Mouse (Mus musculus): Measurements from ENCODE around the gene Pde11a. TPM values are rescaled to one million over a fixed set of nuclear protein-coding genes. Genes with fewer than 3 reads are reported as not detected.

The Pde11a gene
- polyA plus RNA-seq, 1 experiment, result not detected

- 87% methylated on average over 1 of the region's 1 CpGs for WGBS
- H3K27ac ChIP-seq (ENCODE audit: insufficient read depth, low read depth, low read length), result no peak overlapping the region
- H3K4me3 ChIP-seq (ENCODE audit: insufficient read depth, low read depth, low read length), result no peak overlapping the region
- H3K4me1 ChIP-seq (ENCODE audit: control insufficient read depth, insufficient read depth, low read length), result no peaks in the 10 kb centered on the region
- TF ChIP-seq CTCF (IDR thresholded peaks at IDR 0.05; ENCODE audit: insufficient read depth, low read depth, low read length), result no peak
Measured at GRCm38 (mm10) chr2:76117219-76117618, 221.4 kb downstream of the Pde11a start.

GRCm38 (mm10) chr2:76115696-76116095, 222.9 kb downstream of the Pde11a start:
- Histone ChIP-seq H3K4me3 (ENCODE audit: insufficient read depth, low read depth, low read length) (no peak overlapping the region), H3K4me1 (ENCODE audit: control insufficient read depth, insufficient read depth, low read length) (no peaks in the 10 kb centered on the region), H3K27ac (ENCODE audit: insufficient read depth, low read depth, low read length) (no peak overlapping the region)
- TF ChIP-seq CTCF (IDR thresholded peaks at IDR 0.05; ENCODE audit: insufficient read depth, low read depth, low read length) (no peak), POLR2A (IDR thresholded peaks at IDR 0.05; ENCODE audit: insufficient read depth, low read depth, low read length) (no peak)
- WGBS, result 41% methylated on average over 1 of the region's 1 CpGs

GRCm38 (mm10) chr2:76114734-76115133, 223.8 kb downstream of the Pde11a start:
- Histone ChIP-seq H3K4me3 (ENCODE audit: insufficient read depth, low read depth, low read length) (no peak overlapping the region), H3K27ac (ENCODE audit: insufficient read depth, low read depth, low read length) (no peak overlapping the region), H3K4me1 (ENCODE audit: control insufficient read depth, insufficient read depth, low read length) (no peaks in the 10 kb centered on the region)
- TF ChIP-seq POLR2A (IDR thresholded peaks at IDR 0.05; ENCODE audit: insufficient read depth, low read depth, low read length) (no peak), CTCF (IDR thresholded peaks at IDR 0.05; ENCODE audit: insufficient read depth, low read depth, low read length) (peak; percentile 57; the same call in 1 of the 2 replicates)
- 13% methylated on average over 6 of the region's 6 CpGs for WGBS

GRCm38 (mm10) chr2:76109653-76110052, 228.9 kb downstream of the Pde11a start:
- Histone ChIP-seq H3K4me1 (ENCODE audit: control insufficient read depth, insufficient read depth, low read length) (no peaks in the 10 kb centered on the region), H3K27ac (ENCODE audit: insufficient read depth, low read depth, low read length) (no peak overlapping the region), H3K4me3 (ENCODE audit: insufficient read depth, low read depth, low read length) (no peak overlapping the region)
- TF ChIP-seq CTCF (IDR thresholded peaks at IDR 0.05; ENCODE audit: insufficient read depth, low read depth, low read length) (no peak), POLR2A (IDR thresholded peaks at IDR 0.05; ENCODE audit: insufficient read depth, low read depth, low read length) (no peak)
- 61% methylated on average over 8 of the region's 8 CpGs for WGBS

GRCm38 (mm10) chr2:76101889-76102602, 236.5 kb downstream of the Pde11a start:
- Histone ChIP-seq H3K4me1 (ENCODE audit: control insufficient read depth, insufficient read depth, low read length) (peaks cover 3% of the 10 kb centered on the region; the same call in 1 of the 2 replicates), H3K4me3 (ENCODE audit: insufficient read depth, low read depth, low read length) (no peak overlapping the region), H3K27ac (ENCODE audit: insufficient read depth, low read depth, low read length) (no peak overlapping the region)
- WGBS, result 67% methylated on average over 14 of the region's 14 CpGs
- TF ChIP-seq CTCF (IDR thresholded peaks at IDR 0.05; ENCODE audit: insufficient read depth, low read depth, low read length) (no peak), POLR2A (IDR thresholded peaks at IDR 0.05; ENCODE audit: insufficient read depth, low read depth, low read length) (no peak)

GRCm38 (mm10) chr2:76100597-76100996, 238.0 kb downstream of the Pde11a start:
- WGBS, result 74% methylated on average over 9 of the region's 9 CpGs
- no peak overlapping the region for H3K27ac ChIP-seq (ENCODE audit: insufficient read depth, low read depth, low read length)
- no peak overlapping the region for H3K4me3 ChIP-seq (ENCODE audit: insufficient read depth, low read depth, low read length)
- no peak for TF ChIP-seq CTCF (IDR thresholded peaks at IDR 0.05; ENCODE audit: insufficient read depth, low read depth, low read length)
- TF ChIP-seq POLR2A (IDR thresholded peaks at IDR 0.05; ENCODE audit: insufficient read depth, low read depth, low read length), result no peak
- peaks cover 3% of the 10 kb centered on the region; the same call in 1 of the 2 replicates for H3K4me1 ChIP-seq (ENCODE audit: control insufficient read depth, insufficient read depth, low read length)

GRCm38 (mm10) chr2:76099726-76100347, 238.7 kb downstream of the Pde11a start:
- no peak for TF ChIP-seq POLR2A (IDR thresholded peaks at IDR 0.05; ENCODE audit: insufficient read depth, low read depth, low read length)
- TF ChIP-seq CTCF (IDR thresholded peaks at IDR 0.05; ENCODE audit: insufficient read depth, low read depth, low read length), result no peak

GRCm38 (mm10) chr2:76098381-76098780, 240.2 kb downstream of the Pde11a start:
- H3K4me3 ChIP-seq (ENCODE audit: insufficient read depth, low read depth, low read length), result no peak overlapping the region
- H3K4me1 ChIP-seq (ENCODE audit: control insufficient read depth, insufficient read depth, low read length), result peaks cover 3% of the 10 kb centered on the region; the same call in 1 of the 2 replicates
- WGBS, result 81% methylated on average over 8 of the region's 8 CpGs
- H3K27ac ChIP-seq (ENCODE audit: insufficient read depth, low read depth, low read length), result no peak overlapping the region
- TF ChIP-seq POLR2A (IDR thresholded peaks at IDR 0.05; ENCODE audit: insufficient read depth, low read depth, low read length) (no peak), CTCF (IDR thresholded peaks at IDR 0.05; ENCODE audit: insufficient read depth, low read depth, low read length) (no peak)

More at GRCm38 (mm10) chr2:76099726-76100347, 238.7 kb downstream of the Pde11a start:
- Histone ChIP-seq H3K4me3 (ENCODE audit: insufficient read depth, low read depth, low read length) (no peak overlapping the region), H3K27ac (ENCODE audit: insufficient read depth, low read depth, low read length) (no peak overlapping the region), H3K4me1 (ENCODE audit: control insufficient read depth, insufficient read depth, low read length) (peaks cover 3% of the 10 kb centered on the region; the same call in 1 of the 2 replicates)
- 73% methylated on average over 9 of the region's 9 CpGs for WGBS

GRCm38 (mm10) chr2:76097847-76098246, 240.7 kb downstream of the Pde11a start:
- TF ChIP-seq POLR2A (IDR thresholded peaks at IDR 0.05; ENCODE audit: insufficient read depth, low read depth, low read length) (no peak), CTCF (IDR thresholded peaks at IDR 0.05; ENCODE audit: insufficient read depth, low read depth, low read length) (no peak)
- Histone ChIP-seq H3K4me1 (ENCODE audit: control insufficient read depth, insufficient read depth, low read length) (peaks cover 3% of the 10 kb centered on the region; the same call in 1 of the 2 replicates), H3K4me3 (ENCODE audit: insufficient read depth, low read depth, low read length) (no peak overlapping the region), H3K27ac (ENCODE audit: insufficient read depth, low read depth, low read length) (no peak overlapping the region)
- WGBS, result 88% methylated on average over 7 of the region's 7 CpGs

All from olfactory bulb, adult 2 months (tissue).